Mouse (Mus musculus): ENCODE data around the gene Six1.

DNA sequence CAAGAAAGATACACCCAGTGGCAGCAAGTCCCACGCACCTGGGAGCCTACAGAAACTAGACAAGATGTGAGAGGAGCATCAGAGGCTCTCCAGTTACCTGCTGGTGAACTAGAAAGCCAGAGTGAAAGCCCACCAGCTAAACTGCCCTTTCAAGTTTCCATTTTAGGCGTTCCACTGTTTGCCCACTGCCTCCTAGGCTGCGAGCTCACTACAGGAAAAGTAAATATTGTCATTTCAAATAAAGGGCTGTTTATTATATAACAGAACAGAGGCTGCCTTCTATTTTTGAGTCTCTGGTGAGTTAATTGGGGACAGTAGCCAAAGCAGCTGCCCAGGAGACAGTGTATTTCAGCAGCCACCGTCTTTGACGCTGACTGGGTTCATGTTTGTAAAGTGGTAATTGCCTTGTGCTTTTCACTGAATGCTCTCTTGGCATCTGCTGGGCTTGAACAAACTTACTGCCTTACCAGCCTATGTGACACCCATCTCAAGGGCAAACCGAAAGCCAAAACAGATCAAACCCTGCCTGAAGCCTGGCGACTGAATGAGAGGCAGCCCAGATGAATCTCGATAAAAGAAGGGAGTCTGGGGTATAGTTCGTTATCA lies 7.2 kb upstream of the Six1 start:
- no peak for TF ChIP-seq ZC3H11A (IDR thresholded peaks at IDR 0.05; ENCODE audit: borderline replicate concordance, low read depth, low read length)
- TF ChIP-seq ZNF384 (IDR thresholded peaks at IDR 0.05; ENCODE audit: low read depth, low read length): no peak

Measured in ES-E14 (cell line).